Mouse (Mus musculus): ENCODE measurements around the gene Thsd7b. TPM values are rescaled to one million over a fixed set of nuclear protein-coding genes. Genes with fewer than 3 reads are reported as not detected.
"Not testable (repeated sequence)": the region's sequence is repeated elsewhere in the genome, so short reads cannot be mapped to it uniquely, and the experiment has no call there.

Gene Thsd7b
- total RNA-seq, 2 experiments from 2014 or later = 0.24 to 0.65 TPM

- DNase-seq; intact Hi-C loops (cut with DNase I): not testable (repeated sequence)
Observed at GRCm38 (mm10) chr1:130246264-130246663, 973.2 kb downstream of the Thsd7b start.

DNA sequence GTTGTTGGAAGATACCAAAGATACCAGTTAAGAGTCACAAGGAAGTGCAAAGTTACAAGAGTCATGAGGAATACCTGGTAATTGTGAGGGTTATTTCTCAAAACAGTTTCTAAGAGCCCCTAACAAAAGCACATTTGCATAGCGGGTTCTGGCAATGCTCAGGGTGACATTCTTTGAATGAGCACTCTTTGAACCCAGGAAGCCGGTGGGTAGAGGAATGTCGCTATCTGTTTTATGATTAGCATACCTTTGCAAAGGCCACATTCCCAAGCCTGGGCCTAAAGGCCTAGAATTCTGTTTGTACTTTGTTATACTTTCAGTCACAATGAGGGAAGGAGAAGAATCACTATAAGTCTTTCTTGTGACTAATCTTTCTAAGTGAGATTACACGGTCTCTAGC is 973.8 kb downstream of the Thsd7b start:
- intact Hi-C loops (cut with DNase I); DNase-seq: not testable (repeated sequence)

- intact Hi-C loops (cut with DNase I) = no loop called here
- no peak for DNase-seq
Observed at GRCm38 (mm10) chr1:130262046-130262445, 988.9 kb downstream of the Thsd7b start.
